Mouse (Mus musculus) adrenal gland, adult 10 weeks (tissue): ENCODE data around the gene Gm6793. TPM values are rescaled to one million over a fixed set of nuclear protein-coding genes. Genes with fewer than 3 reads are reported as not detected.

ENCODE experiments used
- polyA plus RNA-seq: library from polyadenylated mRNA; stranded (reverse); fragments of 350-450 nt; fragmentation: Illumina TruSeq; extraction: RNeasy Lipid Tissue Mini Kit (QIAGEN cat#74804); gene quantifications from one replicate; pipeline ENCODE4 v1.2.3, GENCODE M21; 2014; ENCODE audit warnings: low read depth, low replicate concordance

The Gm6793 gene
- polyA plus RNA-seq, result not detected

GRCm38 (mm10) chr8:112014936-112015335 is at the start of gene Gm6793:
TSS of gene Gm6793 (minus strand) at chr8:112015036.

GRCm38 (mm10) chr8:112010997-112011815 is 3.6 kb downstream of the Gm6793 start, which contains the start of the genes Kars and Terf2ip:
TSS of gene Kars (minus strand) at chr8:112011323.
TSS of gene Terf2ip (plus strand) at chr8:112011398.

GRCm38 (mm10) chr8:111992013-111992702 is 22.7 kb downstream of the Gm6793 start, which contains the start of gene Adat1:
TSS of gene Adat1 (minus strand) at chr8:111992302.

Other genes starting within 250 kb of the Gm6793 start
- 157 TPM for gene Cfdp1, start 160.7 kb downstream of the Gm6793 start, polyA plus RNA-seq
- gene Tmem170, start 138.3 kb downstream of the Gm6793 start, polyA plus RNA-seq, result 11.6 TPM
- gene Chst5, start 104.6 kb downstream of the Gm6793 start, polyA plus RNA-seq, result not detected
- gene Tmem231, start 81.2 kb downstream of the Gm6793 start, polyA plus RNA-seq, result 5.0 TPM
- gene Gabarapl2, start 74.3 kb downstream of the Gm6793 start, polyA plus RNA-seq, result 241 TPM
- 1.6 TPM for gene Adat1, start 22.7 kb downstream of the Gm6793 start, polyA plus RNA-seq
- 37.7 TPM for gene Kars, start 3.7 kb downstream of the Gm6793 start, polyA plus RNA-seq
- 38.5 TPM for gene Terf2ip, start 3.6 kb downstream of the Gm6793 start, polyA plus RNA-seq